Mouse (Mus musculus) hindbrain, embryonic 12.5 days (tissue): ENCODE data around the gene Socs3. TPM values are rescaled to one million over a fixed set of nuclear protein-coding genes. Genes with fewer than 3 reads are reported as not detected.

ENCODE experiments used
- ATAC-seq: fragments of 200-750 bp; cut with Nextera tagmentation; 2 replicates; pipeline ENCODE4 v1.8.0; 2017; ENCODE audit warnings: moderate TSS enrichment; ENCODE audit not compliant: low FRiP score
- H3K27ac ChIP-seq: fragments of 300-500 bp; sonication (generic); 2 replicates; pipeline ENCODE4 v1.5.1; 2016; ENCODE audit warnings: mild to moderate bottlenecking
- H3K27me3 ChIP-seq: fragments of 300-500 bp; sonication (generic); 2 replicates; pipeline ENCODE4 v1.6.1; 2016; ENCODE audit warnings: mild to moderate bottlenecking
- H3K36me3 ChIP-seq: fragments of 300-500 bp; sonication (generic); 2 replicates; pipeline ENCODE4 v1.6.1; 2016; ENCODE audit warnings: mild to moderate bottlenecking
- H3K4me1 ChIP-seq: fragments of 300-500 bp; sonication (generic); 2 replicates; pipeline ENCODE4 v1.6.1; 2016
- H3K4me2 ChIP-seq: fragments of 300-500 bp; sonication (generic); replicated peaks from 2 replicates; pipeline ENCODE4 v1.6.1; 2016; ENCODE audit warnings: mild to moderate bottlenecking
- H3K4me3 ChIP-seq: fragments of 300-500 bp; sonication (generic); 2 replicates; pipeline ENCODE4 v1.5.1; 2016; ENCODE audit warnings: mild to moderate bottlenecking
- H3K9ac ChIP-seq: fragments of 300-500 bp; sonication (generic); 2 replicates; pipeline ENCODE4 v1.6.1; 2016; ENCODE audit warnings: mild to moderate bottlenecking, moderate library complexity
- H3K9me3 ChIP-seq: fragments of 300-500 bp; sonication (generic); replicated peaks from 2 replicates; pipeline ENCODE4 v1.6.1; 2016; ENCODE audit warnings: mild to moderate bottlenecking
- WGBS: fragments of 180-500 bp; shearing (Covaris S2); methylation state at CpG from one replicate; pipeline ENCODE4 v1.1.7; 2016; 5-methylcytosine and 5-hydroxymethylcytosine counted together
- microRNA-seq: library from miRNA; unstranded; fragments of <30 nt; microRNA quantifications from one replicate; pipeline ENCODE4, GENCODE M21; 2017
- polyA plus RNA-seq: library from polyadenylated mRNA; unstranded; fragments of >200 nt; fragmentation: Nextera tagmentation; extraction: Ambion mirVana; gene quantifications from 2 replicates; pipeline ENCODE4 v1.2.1, GENCODE M21; 2016

Socs3 gene
- polyA plus RNA-seq, 1 experiment from 2014 or later, result 11.8 TPM

DNA sequence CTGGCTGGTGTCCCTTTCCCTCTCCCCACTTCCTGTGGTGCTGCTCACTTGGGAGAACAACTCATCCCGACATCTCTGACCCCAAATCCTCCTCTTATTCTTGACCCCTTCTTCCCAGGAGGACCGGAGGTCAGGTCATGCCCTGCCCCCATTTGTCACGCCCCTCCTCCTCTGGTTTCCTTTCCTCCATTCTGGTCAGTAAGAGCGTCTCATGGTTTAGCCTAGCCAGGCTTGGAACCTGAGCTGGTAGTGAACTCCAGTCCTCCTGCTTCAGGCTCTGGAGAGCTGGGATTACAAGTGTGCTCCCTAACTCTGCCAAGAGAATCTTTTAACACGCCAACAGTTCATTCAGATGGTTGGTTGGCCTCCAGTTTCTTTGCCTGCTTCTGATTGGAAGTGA is 50.6 kb downstream of the Socs3 start:
- WGBS, result 12% methylated on average over 5 of the region's 5 CpGs

GRCm38 (mm10) chr11:117918541-117918940 is 51.3 kb downstream of the Socs3 start:
- Histone ChIP-seq H3K27ac (no peak overlapping the region), H3K4me3 (no peak overlapping the region), H3K4me2 (no peak overlapping the region), H3K36me3 (no peaks in the 10 kb centered on the region), H3K27me3 (peaks cover 4% of the 10 kb centered on the region), H3K9ac (no peak overlapping the region), H3K9me3 (peaks cover 8% of the 10 kb centered on the region; the same call in 1 of the 2 replicates), H3K4me1 (peaks cover 7% of the 10 kb centered on the region; the same call in 1 of the 2 replicates)
- no peak for ATAC-seq
- 68% methylated on average over 11 of the region's 11 CpGs for WGBS

More for the DNA sequence above, 50.6 kb downstream of the Socs3 start:
- no peak for ATAC-seq
- Histone ChIP-seq H3K36me3 (no peaks in the 10 kb centered on the region), H3K9ac (no peak overlapping the region), H3K27me3 (peaks cover 4% of the 10 kb centered on the region), H3K9me3 (peaks cover 8% of the 10 kb centered on the region; the same call in 1 of the 2 replicates), H3K4me1 (peaks cover 7% of the 10 kb centered on the region; the same call in 1 of the 2 replicates), H3K4me3 (no peak overlapping the region), H3K27ac (no peak overlapping the region), H3K4me2 (no peak overlapping the region)

Small RNA genes within 50 kb of the gene (microRNA-seq; reads per million reads assigned to microRNA genes)
- not detected for gene Mir6933

Other genes starting within 250 kb of the Socs3 start
- gene Tmc8, start 188.0 kb downstream of the Socs3 start, polyA plus RNA-seq, result 1.2 and 2.0 TPM in 2 replicates
- gene Tmc6, start 187.8 kb downstream of the Socs3 start, polyA plus RNA-seq, result 9.2 and 11.3 TPM in 2 replicates
- 0.29 and 0.67 TPM in 2 replicates for gene 6030468B19Rik, start 172.4 kb downstream of the Socs3 start, polyA plus RNA-seq
- 0.47 and 0.50 TPM in 2 replicates for gene Gm20708, start 160.4 kb downstream of the Socs3 start, polyA plus RNA-seq
- 24.2 and 24.4 TPM in 2 replicates for gene Syngr2, start 160.4 kb downstream of the Socs3 start, polyA plus RNA-seq
- 2.9 and 4.6 TPM in 2 replicates for gene Afmid, start 144.1 kb downstream of the Socs3 start, polyA plus RNA-seq
- gene Tk1, start 144.0 kb downstream of the Socs3 start, polyA plus RNA-seq, result 57.9 and 59.0 TPM in 2 replicates
- 181 and 190 TPM in 2 replicates for gene Birc5, start 120.8 kb downstream of the Socs3 start, polyA plus RNA-seq
- not detected in 2 replicates for gene Tmem235, start 109.3 kb downstream of the Socs3 start, polyA plus RNA-seq
- gene Tha1, start 96.6 kb downstream of the Socs3 start, polyA plus RNA-seq, result 2.7 and 3.1 TPM in 2 replicates
- 41.8 and 46.7 TPM in 2 replicates for gene Pgs1, start 16.2 kb upstream of the Socs3 start, polyA plus RNA-seq
- 0.27 and 0.38 TPM in 2 replicates for gene Dnah17, start 160.6 kb upstream of the Socs3 start, polyA plus RNA-seq